Mouse (Mus musculus) adrenal gland, postnatal 25 days (tissue): ENCODE measurements at regions not wholly inside any gene's neighbourhood (a gene's known extent, or its start where the extent isn't known, plus 50 kb on each side); places are given as distances from the start of the nearest gene placed in this dataset.

ENCODE experiments used
- DNase-seq: peaks from one replicate; pipeline ENCODE4 v3.0.0; 2021; ENCODE audit warnings: mixed read lengths

DNA sequence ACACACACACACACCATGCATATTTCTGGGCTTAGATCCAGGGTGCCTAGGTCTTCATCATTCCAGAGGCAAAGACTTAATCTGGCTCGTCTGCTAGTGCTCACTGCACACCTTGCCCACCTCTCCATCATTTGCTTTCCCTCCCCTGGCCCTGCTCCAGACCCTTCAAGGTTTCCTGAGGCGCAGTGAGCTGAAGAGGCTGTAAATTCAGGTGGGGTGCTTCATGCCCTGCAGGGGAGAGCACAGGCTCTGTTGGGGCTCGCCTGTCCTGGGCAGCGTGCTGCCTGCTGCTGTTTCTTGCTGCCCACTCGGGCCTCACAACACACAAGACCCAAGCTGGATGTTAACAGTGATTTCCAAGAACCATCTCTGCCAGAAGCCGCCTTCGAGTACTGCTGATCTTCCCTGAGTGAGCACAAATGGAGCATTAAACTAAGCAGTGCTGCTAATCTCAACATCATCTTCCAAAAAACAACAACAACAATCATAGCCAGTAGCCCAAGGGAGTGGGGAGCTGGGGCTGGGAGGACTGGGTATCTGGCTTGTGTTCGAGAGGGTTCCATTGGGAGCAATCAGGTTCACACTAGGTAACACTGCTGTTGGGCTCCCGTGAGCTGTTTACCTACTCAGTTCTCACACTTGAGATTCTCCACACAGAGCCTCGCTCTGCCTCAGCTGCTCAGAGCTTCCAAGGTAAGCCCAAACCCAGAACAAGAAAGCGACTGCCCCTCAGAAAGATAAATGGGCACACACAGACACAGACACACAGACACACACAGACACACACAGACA lies 181.1 kb downstream of the Wdr11 start:
- no peak for DNase-seq

DNA sequence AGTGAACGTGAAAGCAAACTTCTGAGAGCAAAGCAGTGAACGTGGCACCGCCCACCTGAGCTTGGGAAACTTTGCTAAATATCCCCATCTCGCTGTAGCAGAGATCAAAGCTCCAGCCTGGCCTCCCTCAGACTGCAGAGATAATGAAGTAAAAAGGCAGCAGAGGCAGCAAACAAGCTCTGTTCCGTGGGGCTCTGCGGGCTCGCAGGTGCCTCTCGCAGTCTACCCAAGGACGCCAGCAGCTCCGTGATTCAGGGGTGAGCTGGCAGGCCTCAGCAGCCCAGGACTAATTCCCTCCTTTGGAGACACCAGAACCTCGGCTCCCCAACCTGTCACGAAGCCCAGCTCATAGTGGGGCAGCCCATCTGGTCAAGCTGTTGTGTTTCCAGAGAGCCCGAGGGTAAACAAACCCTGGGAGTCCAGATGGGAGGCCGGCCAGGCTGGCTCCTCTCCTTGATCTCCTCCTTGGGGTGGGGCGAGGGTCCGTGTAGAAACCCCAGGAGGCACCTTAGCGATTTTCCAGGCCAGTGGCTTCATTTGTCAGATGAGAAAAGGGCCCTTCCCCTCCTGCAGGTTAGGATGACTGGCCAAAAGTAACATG lies 182.7 kb downstream of the Wdr11 start:
- peak; percentile 48 for DNase-seq

DNA sequence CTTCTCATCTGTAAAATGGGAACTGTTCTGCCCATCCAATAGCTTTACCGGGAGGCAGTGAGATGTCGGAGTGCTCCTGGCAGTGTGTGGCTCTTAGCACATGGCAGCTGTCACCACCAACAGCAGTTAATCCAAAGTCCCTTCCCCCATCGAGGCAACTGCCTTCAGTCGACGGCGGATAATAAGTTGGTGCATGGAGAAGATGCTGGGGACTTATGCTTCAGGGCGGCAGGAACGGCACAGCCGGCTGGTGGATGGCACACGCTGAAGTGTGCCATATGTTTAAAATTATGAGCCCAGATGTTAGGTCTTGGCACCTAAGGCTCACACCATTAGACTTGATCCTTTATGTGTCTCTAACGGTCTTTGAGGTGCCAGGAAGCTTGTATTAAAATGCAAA lies 183.5 kb downstream of the Wdr11 start:
- DNase-seq: no peak

DNA sequence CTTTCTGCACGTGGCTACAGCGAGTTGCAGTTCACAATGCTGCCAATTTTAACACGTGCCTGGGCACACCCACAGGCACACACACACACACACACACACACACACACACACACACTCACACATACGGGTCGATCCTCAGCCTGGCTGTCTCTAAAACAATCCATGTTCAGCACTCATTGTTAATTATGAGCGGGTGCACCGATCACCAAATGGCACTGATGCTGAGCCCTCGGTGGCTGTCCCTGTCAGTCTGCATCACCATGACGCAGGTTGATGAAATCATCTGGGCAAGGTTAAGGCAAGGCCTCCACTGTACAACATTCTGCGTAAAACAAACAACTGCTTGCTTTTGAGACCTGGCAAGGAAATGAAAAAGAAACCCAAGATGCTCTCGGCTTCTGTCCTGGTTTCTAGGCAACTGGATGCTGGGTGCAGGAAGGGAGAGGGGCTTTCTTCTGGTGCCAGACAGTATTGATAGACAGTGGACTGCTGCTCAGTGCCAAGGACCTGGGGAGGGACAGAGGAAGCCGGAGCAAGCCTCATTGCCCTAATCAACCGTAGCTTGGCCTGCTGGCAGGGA lies 187.3 kb downstream of the Wdr11 start:
- peak; percentile 28 for DNase-seq

DNA sequence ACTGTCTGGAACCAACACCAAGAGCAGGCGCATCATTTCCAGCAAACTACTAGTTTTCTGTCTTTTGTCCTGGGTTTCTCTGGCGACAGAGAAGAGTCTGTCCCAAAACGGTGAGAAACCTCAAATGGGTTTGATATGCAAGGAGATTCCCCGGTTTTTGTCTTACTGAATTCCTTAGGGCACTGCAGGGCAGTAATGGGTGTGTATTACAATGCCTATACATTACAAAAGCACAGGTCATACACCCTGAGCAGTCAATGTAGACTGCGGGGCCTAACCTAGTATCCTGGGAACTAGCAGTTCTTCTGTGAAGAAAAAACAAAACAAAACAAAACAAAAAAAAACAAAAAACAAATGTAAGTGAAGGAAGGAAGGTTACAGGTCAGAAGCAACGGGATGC lies 188.3 kb downstream of the Wdr11 start:
- DNase-seq: no peak

DNA sequence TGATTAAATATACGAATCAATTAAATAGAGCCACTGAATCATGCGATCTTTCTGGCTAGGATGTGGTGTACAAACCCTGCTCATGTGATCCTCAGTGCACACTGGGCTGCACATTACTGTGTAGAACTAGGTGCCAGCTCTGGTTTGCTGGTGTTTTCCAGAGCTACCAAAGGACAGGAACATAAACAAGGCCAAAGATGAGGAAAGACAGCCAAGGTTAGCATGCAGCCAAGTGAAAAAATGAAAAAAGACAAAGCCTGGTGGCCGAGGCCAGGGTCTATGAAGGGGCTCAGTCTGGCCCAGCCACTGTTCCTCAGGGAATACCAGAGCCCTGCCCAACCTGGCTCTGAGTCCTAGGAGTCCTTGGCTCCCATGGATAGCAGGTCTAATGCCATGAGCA lies 190.1 kb downstream of the Wdr11 start:
- DNase-seq: peak; percentile 29

DNA sequence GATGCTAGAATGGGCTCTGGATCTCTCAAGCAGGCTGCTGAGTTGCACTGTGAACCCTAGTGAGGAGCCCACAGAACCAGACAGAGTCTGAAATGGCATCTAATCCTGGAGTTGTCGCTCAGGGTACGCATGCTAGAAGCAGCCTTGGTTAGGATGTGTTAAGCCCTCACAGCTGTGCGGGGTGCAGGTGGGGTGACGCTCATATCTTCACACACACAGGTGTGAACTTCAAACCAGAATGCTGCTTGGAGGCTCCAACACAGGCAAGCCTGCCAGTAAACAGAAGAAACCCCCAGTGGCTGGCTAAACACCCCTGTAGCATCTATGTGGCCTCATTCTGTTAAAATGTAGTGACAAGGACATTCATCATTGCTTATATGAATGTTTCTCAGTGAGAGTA lies 193.3 kb downstream of the Wdr11 start:
- no peak for DNase-seq

DNA sequence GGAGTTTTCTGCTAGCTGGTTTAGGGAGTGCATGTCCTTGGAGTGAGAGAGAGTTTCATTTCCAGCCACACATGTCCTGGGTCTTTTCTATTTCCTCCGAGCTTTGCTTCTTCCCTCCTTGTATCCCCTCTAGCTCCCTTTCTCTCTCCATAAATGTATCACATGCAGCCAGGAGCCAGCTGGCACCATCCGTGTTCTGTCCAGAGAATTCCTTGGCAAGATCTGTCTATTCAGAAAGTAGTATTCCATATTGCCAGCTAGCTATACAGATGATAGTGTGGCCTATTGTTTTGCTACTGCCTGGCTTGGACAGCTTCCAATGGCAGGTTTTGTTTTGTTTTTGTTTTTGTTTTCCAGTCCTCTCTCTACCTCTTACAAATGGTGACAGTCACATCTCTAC lies 195.3 kb downstream of the Wdr11 start:
- no peak for DNase-seq

DNA sequence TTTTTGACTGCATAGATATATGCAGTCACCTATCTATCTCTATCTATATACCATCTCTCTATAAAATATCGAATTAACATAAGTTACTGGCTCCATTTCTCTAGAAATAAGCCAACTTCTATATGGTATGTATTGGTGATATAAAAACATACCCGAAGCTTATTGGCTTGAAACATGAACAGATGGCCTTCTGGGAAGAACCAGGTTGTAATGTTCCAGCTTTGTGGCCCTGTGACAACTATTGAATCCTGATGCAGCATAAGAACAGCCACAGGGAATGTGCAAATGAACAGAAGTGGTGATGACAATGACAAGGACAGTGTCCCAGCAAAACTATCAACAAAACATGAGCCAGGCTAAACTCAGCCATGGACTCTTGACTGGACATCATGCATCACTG lies 196.1 kb downstream of the Wdr11 start:
- no peak for DNase-seq

DNA sequence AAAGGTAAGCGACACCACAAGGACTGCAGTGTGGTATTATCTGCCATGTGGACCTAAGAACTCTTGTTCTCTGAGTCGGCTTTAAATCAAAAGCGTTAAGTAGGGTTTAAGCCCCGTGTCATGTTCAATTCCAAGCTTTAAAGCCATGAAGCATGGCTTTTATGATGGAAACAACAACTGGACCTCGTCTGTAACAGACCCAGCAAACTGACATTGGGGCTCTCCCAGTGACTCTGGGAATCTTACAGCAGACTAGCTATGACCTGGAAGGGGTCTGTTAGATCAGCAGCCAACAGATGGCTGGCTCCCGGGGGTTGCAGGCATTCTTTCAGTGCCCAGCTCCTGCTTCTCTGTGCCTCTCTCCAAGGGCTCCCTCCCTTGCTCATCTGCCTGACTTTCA lies 197.8 kb downstream of the Wdr11 start:
- DNase-seq: no peak

DNA sequence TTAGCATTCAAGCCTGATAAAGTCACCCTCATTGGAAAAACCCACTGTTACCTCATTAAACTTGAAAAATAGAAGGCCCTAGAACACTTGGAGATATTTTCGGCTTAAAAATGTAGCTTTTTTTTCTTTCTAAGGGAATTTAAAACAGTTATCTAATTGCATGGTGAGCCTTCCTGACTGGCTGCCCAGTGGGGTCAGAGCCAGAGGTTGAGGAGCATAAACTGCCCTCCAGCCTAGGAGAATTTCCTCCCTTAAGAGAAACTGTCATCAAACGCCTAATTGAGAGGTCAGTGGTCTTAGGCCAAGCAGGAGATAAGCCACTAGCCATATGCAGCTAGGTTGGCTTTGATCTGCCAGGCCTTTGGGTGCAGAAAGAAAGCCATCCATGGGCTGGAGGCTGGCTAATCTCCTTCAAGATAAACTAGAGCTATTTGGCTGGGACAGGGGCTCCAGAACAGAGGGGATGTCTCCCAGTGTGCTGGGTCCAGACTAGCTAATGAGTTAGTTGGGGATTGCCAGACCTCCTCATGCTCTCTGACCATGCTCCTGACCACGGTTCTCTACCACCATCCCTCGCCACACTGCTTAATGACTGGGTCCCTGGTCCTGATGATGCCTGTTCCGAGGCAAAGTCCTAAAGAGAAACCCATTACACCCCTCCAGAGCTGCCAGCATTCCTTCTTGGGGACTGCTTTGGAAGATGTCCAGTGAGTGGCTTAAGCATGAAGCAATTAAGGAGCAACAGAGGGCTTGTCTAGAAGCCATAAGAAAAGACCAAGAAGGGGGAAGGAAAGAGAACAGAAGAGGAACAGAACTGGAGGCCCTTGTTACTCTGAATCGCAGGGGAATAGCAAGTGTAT lies 199.2 kb downstream of the Wdr11 start:
- DNase-seq: no peak

DNA sequence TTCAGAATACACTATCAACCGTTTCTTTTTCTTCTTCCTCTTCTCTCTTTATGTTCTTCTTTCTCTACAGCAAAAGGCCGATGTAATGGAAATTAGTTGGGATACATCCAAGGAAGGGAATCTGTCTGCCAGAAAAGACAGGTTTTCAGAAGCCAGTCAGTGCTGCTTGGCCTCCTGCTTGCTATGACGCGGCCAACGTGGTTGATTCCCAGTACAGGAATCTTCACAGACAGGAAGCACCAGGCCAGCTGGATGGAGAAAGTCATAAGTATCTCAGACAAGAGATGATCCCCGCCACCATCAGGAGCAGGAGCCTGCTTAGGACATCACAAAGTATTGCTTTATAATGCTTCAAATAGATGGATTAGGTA lies 199.8 kb downstream of the Wdr11 start:
- DNase-seq: no peak

DNA sequence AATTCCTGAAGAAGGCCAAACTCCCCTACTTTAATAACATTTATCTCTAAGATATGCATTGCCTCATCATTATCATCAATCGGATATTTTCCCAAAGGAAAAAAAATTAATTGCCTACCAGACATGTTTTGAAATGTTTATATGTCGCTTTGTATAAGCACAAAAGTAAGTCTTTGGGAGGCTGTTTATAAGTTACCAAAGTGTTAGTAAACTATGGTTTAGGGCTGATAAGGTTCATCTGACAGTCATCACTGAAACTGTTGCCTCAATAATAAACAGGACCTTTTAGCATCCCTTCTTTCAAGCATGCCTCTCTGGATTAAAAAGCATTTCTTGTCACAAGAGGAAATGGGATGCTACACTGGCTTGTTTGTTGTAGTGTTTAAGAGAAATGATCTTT lies 202.1 kb downstream of the Wdr11 start:
- no peak for DNase-seq

DNA sequence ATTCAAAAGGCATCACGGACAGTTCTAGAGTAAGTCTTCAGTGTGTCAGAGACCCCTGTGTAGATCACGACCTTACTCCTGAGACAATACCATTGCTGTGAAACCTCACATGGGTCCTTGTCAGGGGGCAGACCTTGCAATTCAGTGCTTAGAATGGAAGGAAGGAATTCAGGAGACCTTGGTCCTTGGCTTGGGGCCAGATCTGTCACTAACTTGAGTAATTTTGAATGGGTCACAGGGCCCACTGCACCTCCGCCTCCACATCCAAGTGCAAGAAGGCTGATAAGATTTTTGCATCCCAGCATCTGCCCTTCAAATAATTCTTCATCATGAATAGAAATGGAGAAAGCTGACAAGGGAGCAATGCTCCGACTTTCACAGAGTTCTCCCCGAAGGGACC lies 202.6 kb downstream of the Wdr11 start:
- no peak for DNase-seq

DNA sequence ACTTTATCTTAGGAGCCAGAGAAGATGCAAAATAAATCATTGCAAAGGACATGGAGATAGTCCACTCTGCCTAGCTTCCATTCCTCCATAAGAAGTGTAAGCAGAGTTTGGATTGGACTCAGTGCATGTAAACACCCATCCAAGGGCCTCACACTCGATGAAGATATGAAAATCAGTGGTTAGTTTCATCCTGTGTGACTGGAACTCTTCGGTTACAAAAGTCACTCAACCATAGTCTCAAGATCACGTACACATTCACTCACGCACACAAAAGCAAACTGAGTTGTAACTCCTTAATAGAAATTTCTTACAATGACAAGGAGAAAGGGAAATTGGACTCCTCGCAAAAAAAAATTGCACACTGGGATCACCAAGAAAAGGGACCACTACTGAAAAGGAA lies 206.9 kb downstream of the Wdr11 start:
- DNase-seq: no peak

DNA sequence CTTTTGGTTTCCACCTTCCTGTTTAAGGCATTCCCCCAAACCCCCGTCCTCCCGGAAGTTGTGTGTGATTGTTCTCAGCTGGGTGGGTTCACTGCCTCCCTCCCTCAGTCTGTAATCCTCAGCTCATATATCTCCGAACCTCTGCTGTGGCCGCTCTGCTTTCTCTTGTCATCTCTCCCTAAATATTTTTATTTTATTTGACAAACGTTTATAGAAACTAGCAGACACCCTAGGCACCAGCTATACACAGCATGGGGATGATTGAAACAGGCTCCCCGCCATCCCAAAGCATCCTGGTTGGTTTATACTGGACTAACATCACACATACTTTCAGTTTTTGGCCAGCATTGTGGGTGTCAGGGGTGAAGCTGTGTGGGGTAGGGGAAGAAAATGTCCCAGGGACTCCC lies 208.8 kb downstream of the Wdr11 start:
- no peak for DNase-seq

DNA sequence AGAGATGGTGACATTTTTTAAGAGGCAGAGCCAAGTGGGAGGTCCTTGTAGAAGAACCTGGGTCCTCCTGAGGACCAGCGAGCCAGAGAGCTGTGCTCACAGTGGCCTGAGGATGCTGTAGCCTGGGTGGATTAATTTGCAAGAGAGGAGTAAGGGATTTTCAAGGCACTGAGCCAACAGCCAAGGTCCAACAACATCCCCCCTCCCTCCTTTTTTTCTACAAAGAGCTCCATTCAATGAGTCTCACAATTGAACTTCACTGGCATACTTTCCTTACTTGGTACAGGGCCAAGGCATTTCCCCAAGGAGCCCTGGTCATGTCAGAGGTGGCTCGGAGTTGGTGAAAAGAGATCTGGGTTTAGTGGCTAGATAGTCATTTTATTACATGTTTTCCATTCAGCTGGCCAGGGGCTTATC lies 209.8 kb downstream of the Wdr11 start:
- DNase-seq: peak; percentile 15

DNA sequence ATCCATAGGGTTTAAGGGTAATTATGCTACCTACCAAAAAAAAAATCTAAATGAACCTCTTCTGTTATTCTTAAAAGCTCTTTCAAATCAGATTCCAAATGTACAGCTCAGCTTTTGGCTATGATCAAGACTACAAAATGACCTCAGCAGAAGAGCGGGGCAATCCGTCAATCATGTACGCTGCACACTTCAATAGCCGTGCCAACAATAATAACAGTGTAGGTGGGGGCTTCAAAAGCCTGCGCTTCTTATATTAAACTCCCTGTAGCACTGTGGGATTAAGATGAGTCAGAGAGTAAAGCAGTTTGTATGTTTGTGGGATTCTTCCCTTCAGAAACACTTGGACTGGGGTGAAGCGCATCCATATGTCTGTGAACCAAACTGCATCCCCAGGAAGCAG lies 210.5 kb downstream of the Wdr11 start:
- DNase-seq: no peak

DNA sequence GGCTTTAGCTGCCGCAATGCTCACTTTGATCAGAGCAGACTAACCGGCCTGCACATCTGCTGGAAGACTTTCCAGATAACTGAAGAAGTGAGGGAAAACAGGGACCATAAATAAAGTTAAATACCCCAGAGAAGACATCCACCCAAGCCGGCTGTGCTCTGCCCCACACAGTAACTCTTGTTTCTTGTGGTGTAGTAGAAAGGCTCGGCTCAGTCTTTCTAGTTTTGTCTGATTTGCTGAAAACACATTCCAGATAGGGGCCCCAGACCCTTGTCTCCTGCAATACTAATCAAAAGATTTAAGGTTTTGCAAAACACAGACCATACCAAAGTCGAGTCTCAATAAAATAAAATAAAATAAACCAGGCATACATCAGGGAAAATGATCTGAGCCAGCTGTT lies 213.7 kb downstream of the Wdr11 start:
- DNase-seq: no peak

DNA sequence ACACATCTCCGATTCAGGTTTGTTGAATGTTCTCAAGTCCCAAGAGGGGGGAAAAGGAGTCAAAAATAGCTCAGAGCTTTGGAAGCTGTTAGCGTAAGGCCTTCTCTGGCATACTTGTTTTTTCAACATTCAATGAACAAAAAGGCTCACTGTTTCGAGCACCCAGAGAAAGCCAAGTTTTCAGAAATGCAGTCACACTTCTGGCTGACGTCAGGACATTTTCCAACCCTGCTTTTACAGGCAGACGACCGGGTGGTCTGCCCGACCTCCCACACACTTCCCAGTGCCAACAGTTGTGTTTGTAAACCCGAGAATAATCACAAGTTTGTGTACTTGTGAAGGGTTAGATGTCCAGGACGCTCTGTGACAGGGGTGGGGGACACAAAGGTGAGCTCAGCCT lies 218.5 kb downstream of the Wdr11 start:
- DNase-seq: no peak

DNA sequence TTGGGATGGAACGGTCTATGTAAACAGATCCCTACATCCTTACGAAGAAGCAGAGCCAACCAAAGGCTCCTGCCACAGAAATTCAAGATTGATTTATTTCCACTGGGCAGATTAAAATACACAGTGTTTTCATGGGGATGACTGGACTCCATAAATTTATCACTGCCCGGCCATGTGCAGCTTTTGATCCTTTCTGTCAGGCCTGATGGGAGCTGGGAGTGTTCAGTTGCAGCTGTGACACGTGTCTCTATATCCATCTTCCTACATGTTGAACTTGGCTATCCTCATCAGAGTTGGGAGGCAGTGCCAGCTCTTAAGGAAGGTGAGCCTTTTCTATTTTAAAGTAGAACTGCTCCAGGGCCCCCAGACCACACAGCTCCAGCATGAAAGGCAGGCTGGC lies 218.9 kb downstream of the Wdr11 start:
- DNase-seq: no peak

DNA sequence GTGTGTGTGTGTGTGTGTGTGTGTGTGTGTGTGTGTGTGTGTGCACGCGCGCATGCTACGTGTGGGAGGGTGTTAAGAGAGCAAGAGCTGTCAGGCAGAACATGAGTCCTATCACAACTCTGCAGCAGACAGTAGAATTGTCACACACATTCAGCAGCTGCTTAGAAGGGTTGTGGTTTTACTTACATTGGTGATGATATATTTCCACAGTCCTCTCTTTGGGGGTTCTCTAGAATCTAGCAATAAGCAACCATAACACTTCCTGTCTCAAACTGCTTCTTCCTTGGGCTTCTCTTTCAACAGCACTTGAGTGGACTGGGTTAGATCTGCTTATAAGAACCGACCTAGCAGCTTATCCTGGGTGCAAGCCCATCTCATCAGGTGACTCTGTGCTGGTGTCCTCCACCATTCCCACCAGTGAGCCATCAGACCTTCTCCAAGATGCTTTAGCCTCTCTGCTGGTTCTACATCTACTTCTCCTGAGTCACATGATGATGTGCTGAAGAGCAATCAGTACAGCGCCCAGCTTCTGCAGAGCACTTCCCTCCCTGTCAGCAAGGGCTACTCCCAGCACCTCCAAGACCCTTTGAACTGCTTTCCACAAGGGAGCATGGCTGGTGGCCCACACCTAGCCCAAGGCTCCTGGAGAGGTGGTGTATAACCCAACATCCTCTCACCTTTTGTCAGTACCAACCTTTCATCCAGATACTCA lies 222.6 kb downstream of the Wdr11 start:
- DNase-seq: no peak
